Mouse (Mus musculus): ENCODE measurements around the gene Tenm3.

DNA sequence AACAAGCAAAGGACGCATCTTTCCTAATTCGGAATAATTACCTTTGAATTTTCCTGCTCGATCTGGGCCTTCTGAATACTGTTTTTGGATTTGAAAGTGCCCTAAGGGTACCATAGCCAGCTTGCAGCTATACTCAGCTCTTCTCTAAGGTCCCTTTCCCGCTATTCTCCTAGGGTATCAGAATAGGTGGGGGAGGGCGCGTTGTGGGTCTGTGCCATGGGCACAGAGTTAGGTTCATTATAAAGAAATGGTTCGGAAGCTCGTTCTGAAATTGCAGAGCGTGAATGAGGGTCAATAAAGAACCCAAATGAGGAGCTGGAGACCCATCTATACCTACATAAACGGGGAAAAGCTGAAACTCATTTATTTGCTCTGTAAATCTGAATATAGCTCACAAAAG lies 575.1 kb downstream of the Tenm3 start:
- TF ChIP-seq CTCF (IDR thresholded peaks at IDR 0.05; ENCODE audit: extremely low read depth, insufficient read depth, low read length) (no peak), POLR2A (IDR thresholded peaks at IDR 0.05; ENCODE audit: extremely low read depth, insufficient read depth, low read length) (no peak)
